Mouse (Mus musculus) frontal cortex, postnatal 36 days (tissue): Measurements from ENCODE around the gene Il15ra.
"Not testable (repeated sequence)": the region's sequence is repeated elsewhere in the genome, so short reads cannot be mapped to it uniquely, and the experiment has no call there.

ENCODE experiments used
- DNase-seq, 2 experiments: peaks; one replicate each; pipeline ENCODE4 v3.0.0; 2022; ENCODE audit warnings: low spot score in 2 of 2

The Il15ra gene

GRCm38 (mm10) chr2:11708538-11708937 lies 3.4 kb downstream of the Il15ra start:
- DNase-seq, result no peak

GRCm38 (mm10) chr2:11710101-11710500 lies 5.0 kb downstream of the Il15ra start:
- DNase-seq, result not testable (repeated sequence)

- no peak for DNase-seq
These were observed 7.4 kb downstream of the Il15ra start for GRCm38 (mm10) chr2:11712483-11712990.

GRCm38 (mm10) chr2:11713021-11713420 lies 7.9 kb downstream of the Il15ra start:
- no peak for DNase-seq

- DNase-seq, result peak in 1 of 2 experiments; percentile 42
These were observed 9.4 kb downstream of the Il15ra start for GRCm38 (mm10) chr2:11714535-11714934.

- no peak for DNase-seq
These were observed 13.5 kb downstream of the Il15ra start for GRCm38 (mm10) chr2:11718573-11718972.

- DNase-seq, result no peak
These were observed 17.5 kb downstream of the Il15ra start for GRCm38 (mm10) chr2:11722564-11722963.

- DNase-seq, result peak in 1 of 2 experiments; percentile 24
These were observed 22.5 kb downstream of the Il15ra start for GRCm38 (mm10) chr2:11727574-11727973.

- DNase-seq, result no peak
These were observed 24.0 kb downstream of the Il15ra start for GRCm38 (mm10) chr2:11729091-11729490.

- no peak for DNase-seq
These were observed 27.9 kb downstream of the Il15ra start for GRCm38 (mm10) chr2:11732978-11733377.

- no peak for DNase-seq
These were observed 30.8 kb downstream of the Il15ra start for GRCm38 (mm10) chr2:11735853-11736252.

- DNase-seq, result no peak
These were observed 33.7 kb downstream of the Il15ra start for GRCm38 (mm10) chr2:11738794-11739193.

- DNase-seq, result no peak
These were observed 34.5 kb downstream of the Il15ra start for GRCm38 (mm10) chr2:11739516-11740051.

GRCm38 (mm10) chr2:11762541-11762940 lies 57.5 kb downstream of the Il15ra start:
- DNase-seq, result no peak

- DNase-seq, result peak in 1 of 2 experiments; percentile 32
These were observed 60.6 kb downstream of the Il15ra start for GRCm38 (mm10) chr2:11765694-11766093.

GRCm38 (mm10) chr2:11766485-11767160 lies 61.5 kb downstream of the Il15ra start:
- no peak for DNase-seq

- DNase-seq, result no peak
These were observed 62.1 kb downstream of the Il15ra start for GRCm38 (mm10) chr2:11767161-11767545.

GRCm38 (mm10) chr2:11771701-11772100 lies 66.6 kb downstream of the Il15ra start:
- DNase-seq, result no peak

- DNase-seq, result peak in 1 of 2 experiments; percentile 34
These were observed 67.3 kb downstream of the Il15ra start for GRCm38 (mm10) chr2:11772401-11772800.

GRCm38 (mm10) chr2:11774426-11774825 lies 69.3 kb downstream of the Il15ra start:
- no peak for DNase-seq

- DNase-seq, result no peak
These were observed 70.0 kb downstream of the Il15ra start for GRCm38 (mm10) chr2:11775121-11775520.

- DNase-seq, result no peak
These were observed 71.3 kb downstream of the Il15ra start for GRCm38 (mm10) chr2:11776415-11776814.
